Mouse (Mus musculus) left cerebral cortex, adult 2 months (tissue): ENCODE data around the gene Ptx4. TPM values are rescaled to one million over a fixed set of nuclear protein-coding genes. Genes with fewer than 3 reads are reported as not detected.

ENCODE experiments used
- DNase-seq, 2 experiments: peaks; one replicate each; pipeline ENCODE4 v3.0.0; 2021 to 2022; ENCODE audit warnings: low spot score in 2 of 2, mixed read lengths in 1 of 2; ENCODE audit errors: extremely low spot score in 1 of 2
- H3K27ac ChIP-seq: fragments of 200-600 bp; 2 replicates; pipeline ENCODE4 v1.8.1; 2022
- H3K4me3 ChIP-seq: fragments of 200-600 bp; 2 replicates; pipeline ENCODE4 v1.8.1; 2022
- CTCF ChIP-seq: fragments of 200-600 bp; IDR thresholded peaks from 2 replicates; pipeline ENCODE4 v1.8.1; 2022; ENCODE audit warnings: antibody characterized with exemption, mild to moderate bottlenecking, moderate library complexity
- intact Hi-C: fragments of 180-260 bp; cut with DNase I; formaldehyde crosslinking; loops from one replicate; pipeline ENCODE4 v1.15.1; 2025
- long read RNA-seq, 2 experiments: library from polyadenylated mRNA; stranded (forward); transcript quantifications; one replicate each; pipeline ENCODE4 v2.0.0; 2021; ENCODE audit warnings: borderline mapping rate in 2 of 2
- total RNA-seq, 2 experiments: library from RNA; stranded (reverse); gene quantifications; 2 replicates each; pipeline ENCODE4 v1.2.3; 2021

The Ptx4 gene
- total RNA-seq: under 1 TPM; 0.33 to 0.63 TPM
- long read RNA-seq, experiment 1: 0 reads
- long read RNA-seq, experiment 2: 0 reads

DNA sequence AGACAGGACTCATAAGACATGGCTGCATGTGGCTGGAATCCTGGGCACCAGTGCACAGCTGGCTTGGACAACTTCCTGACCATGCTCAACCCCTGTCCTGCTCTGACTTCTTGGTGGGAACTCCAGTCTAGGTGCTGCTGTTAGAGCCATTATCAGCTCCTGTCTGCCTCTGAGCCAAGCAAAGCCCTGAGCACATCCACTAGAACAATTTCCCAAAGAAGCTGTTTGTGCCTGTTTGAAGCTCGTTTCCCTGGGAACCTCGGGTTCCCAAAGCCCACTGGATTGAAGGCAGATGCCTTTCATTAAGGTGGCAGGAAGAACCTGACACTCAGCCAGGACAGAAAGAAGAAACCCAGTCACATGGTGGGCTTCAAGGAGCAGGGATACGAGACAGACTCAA lies at the start of gene Ptx4:
Gene Ptx4 (plus strand): TSS at position 355 of the 400 bp plus-strand sequence.
- Histone ChIP-seq H3K4me3 (no peak within 1 kb of the TSS), H3K27ac (no peak within 1 kb of the TSS)
- intact Hi-C loops: no loop called here
- TF ChIP-seq CTCF: no peak
- no peak for DNase-seq

DNA sequence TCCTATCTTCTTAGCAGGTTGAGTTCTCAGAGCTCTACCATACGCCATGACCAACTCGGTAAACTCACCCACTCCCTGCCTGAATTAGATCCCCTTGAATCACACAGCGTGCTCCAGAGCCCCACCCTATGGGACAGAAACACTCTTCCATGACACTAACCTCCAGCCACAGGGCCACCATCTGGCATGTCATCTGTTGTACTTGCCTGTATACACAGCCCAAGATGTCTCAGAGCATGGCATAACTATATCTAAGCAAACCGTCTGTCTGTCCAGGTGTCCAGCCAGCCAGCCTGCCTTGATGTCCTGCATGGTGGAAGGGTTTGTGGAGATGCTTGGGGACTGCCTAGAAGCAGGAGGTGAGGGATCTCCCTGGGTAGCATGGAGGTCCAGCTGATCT lies 43.7 kb upstream of the Ptx4 start:
- Histone ChIP-seq H3K27ac (peak overlapping the region; percentile 4; the same call in 1 of the 2 replicates), H3K4me3 (no peak overlapping the region)
- TF ChIP-seq CTCF: no peak
- DNase-seq: no peak
- intact Hi-C loops: no loop called here

DNA sequence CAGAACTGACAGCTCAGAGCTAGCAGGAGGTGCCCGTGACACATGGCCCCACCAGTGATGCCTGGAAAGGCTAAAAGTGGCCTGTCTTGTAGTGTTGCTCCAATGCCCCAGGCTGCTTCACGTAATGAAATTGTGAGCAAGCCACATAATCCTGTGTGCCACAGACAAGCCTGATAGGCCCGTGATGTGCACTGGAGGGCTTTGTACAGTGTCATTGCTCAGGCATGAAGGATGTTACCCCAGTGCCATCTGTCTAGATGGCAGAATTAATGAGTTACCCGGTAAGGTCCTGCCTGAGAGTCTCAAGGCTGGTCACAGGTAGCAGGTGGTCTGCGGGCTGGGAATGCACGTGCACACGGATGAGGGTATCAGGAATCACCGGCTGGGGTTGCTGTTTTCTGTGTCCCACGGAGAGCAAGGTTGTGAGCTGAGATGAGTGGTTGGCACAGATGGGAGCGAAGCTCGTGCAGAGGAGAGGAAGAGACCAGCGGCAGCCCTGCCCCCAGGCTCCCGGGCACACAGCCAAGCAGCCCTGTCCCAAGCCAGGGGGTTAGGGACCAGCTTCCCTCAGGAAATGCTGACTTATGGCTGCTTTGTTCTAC lies 42.7 kb upstream of the Ptx4 start:
- intact Hi-C loops: no loop called here

DNA sequence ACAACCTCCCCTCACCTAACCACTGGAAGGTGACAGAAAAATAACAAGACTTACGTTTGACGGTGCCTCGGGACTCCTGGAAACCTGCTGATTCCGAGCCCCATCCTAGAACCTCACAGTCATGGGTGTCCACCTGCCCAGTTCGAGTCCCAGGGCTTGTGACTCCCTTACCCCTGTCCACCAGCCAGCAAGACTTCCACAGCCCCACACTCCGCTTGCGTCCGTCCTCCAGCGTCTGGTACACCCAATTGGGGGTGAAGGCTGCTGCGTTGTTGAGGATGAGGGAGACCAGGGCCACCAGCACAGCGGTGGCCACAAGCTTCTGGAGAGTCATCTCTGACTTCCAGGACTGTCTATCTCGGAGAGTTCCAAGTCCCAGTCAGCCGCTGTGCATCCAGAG lies 40.4 kb upstream of the Ptx4 start:
- DNase-seq: no peak
- intact Hi-C loops: loop anchor here (5.0 kb wide), 2 partner anchors 43 to 63 kb away; partner anchors contain the start of genes Cramp1l and Ift140
- no peak for TF ChIP-seq CTCF
- Histone ChIP-seq H3K27ac (peak overlapping the region; percentile 82), H3K4me3 (peak overlapping the region; percentile 29)

More for the DNA sequence above, 42.7 kb upstream of the Ptx4 start:
- Histone ChIP-seq H3K27ac (peak overlapping the region; percentile 82), H3K4me3 (peak overlapping the region; percentile 29)
- peak; percentile 37 to 43 for DNase-seq
- no peak for TF ChIP-seq CTCF

DNA sequence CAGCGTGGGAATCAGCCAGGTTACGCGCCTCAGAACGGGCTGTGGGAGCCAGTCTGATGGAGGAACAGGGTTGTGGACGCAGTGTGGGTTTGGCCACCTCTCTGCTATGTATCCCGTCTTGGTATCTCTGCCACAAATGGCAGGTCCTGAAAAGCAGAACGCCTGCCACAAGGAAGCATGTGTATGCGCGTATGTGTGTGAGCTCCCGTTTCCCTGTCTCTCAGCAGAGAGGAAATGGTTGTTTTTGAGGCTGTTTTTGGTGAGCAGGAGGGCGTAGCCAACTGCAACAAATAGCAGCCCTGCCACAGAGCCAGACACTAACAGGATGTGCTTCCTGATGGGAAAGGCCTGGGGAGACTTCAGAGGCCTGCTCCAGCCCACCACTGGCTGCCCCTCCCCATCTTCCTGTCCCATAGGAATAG lies 39.6 kb upstream of the Ptx4 start:
- no peak for TF ChIP-seq CTCF
- Histone ChIP-seq H3K4me3 (peak overlapping the region; percentile 29), H3K27ac (peak overlapping the region; percentile 82)
- intact Hi-C loops: loop anchor here (5.0 kb wide), 2 partner anchors 44 to 64 kb away; partner anchors contain the start of genes Cramp1l and Ift140
- DNase-seq: no peak

DNA sequence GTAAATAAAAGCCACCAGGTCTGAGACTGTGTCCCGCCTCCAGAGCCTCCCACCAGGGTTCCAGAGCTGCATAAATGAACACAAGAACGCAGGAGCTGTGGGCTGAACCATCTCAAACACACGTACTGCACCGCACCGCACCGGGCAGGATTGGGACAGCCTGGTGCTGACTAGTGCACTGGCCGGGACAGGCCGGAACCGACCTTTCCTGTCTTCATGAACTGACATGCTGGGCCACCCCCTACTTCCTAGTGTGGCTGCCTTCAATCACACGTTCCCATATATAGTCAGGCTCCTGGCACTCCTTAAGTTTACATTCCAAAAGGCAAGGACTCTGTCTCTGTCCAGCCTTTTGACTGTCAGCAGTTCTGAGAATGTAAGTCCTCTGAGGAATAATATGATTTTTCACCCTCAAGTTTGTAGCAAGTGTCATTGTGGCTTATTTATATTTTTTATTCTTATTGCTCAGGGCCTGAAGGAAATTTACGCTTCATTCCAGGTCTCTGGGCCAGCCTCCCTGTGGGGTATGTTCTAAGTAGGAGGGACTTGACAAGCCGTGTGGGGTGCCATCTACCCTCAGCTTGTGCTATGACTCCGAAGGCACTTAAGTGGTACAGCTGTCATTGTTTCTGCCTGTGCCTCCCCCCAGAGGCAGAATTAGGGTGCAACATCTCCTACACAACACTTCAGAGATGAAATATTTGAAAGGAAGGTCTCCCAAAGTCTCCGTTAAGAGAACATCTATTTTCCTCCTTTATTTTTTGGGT lies 38.3 kb upstream of the Ptx4 start:
- DNase-seq: no peak
- intact Hi-C loops: loop anchor here (5.0 kb wide), 2 partner anchors 45 to 65 kb away; partner anchors contain the start of genes Cramp1l and Ift140
- no peak overlapping the region for H3K4me3 ChIP-seq
- peak; percentile 49 for TF ChIP-seq CTCF
- peak overlapping the region; percentile 82 for H3K27ac ChIP-seq

DNA sequence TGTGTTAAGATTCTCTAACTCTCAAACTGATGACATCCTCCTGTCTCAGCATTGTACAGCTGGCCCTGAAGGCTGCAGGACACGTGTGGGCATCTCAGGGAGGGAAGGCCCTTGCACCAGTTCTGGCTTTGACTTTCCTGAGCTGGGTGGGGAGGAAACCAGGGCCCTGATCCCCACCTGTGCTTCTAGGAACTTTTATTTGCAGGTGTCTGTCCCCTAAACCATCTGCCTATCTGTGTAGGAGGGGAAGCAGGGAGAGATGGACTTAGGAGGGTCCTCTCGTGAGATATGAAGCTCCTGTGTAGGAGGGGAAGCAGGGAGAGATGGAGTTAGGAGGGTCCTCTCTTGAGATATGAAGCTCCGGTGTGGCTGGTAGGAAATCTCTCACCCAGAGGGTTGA lies 37.7 kb upstream of the Ptx4 start:
- no peak overlapping the region for H3K27ac ChIP-seq
- TF ChIP-seq CTCF: no peak
- DNase-seq: no peak
- H3K4me3 ChIP-seq: no peak overlapping the region
- intact Hi-C loops: loop anchor here (5.0 kb wide), 2 partner anchors 46 to 66 kb away; partner anchors contain the start of genes Cramp1l and Ift140

DNA sequence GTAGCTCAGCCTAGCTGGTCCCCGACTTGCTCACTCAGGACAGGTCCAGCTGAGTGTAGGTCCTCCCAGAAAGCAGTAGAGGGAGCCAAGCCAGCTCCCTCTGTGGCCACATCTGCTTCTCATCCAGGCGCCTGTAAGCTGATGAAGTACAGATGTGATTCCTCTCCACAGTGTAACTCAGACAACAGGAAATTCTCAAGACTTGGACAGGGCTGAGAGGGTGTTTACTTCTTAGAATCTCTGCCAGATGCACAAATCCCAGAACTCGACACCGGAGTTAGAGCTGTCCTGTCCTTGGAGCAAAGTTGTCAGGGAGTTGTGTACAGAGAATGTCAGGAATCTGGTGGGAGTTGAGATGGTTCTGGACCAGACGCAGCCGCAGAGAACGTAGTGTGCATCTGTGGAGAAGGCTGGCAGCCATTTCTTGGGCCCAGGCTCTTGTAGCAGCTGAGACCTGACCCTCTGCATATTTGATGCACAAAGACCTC lies 37.1 kb upstream of the Ptx4 start, which contains the start of gene Tmem204:
Gene Tmem204 (minus strand): TSS at position 148 of the 488 bp plus-strand sequence.
- no peak for DNase-seq
- Histone ChIP-seq H3K27ac (peak within 1 kb of the TSS; percentile 82), H3K4me3 (no peak within 1 kb of the TSS)
- intact Hi-C loops: loop anchor here (5.0 kb wide), 2 partner anchors 46 to 66 kb away; partner anchors contain the start of genes Cramp1l and Ift140
- peak; percentile 43 for TF ChIP-seq CTCF

DNA sequence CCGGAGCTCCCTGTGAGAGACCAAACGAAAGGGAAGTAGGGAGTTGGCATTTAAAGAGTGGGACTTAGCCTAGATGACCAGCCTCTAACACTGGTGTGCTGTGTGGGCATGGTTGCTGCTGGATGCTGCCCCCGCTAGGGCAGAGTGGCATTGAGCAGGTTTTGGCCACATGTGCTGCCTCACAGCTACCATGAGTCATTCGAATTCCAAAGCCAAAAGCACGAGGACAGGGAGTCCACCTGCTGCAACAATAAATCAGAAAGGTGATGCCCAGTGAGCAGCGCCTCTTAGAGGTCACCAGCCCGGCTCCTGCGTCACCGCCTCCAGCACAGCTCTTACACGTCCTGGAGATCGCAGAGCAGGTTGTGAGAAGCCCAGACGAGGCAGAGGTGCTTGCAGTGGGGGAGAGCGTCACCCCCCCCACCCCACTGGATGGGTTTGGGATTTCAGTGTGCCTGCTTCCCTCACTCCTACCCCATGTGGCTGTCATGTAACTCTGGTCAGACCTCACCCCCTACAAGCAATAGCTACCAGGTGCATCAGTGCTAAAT lies 35.6 kb upstream of the Ptx4 start:
- no peak overlapping the region for H3K4me3 ChIP-seq
- no peak for DNase-seq
- TF ChIP-seq CTCF: no peak
- intact Hi-C loops: loop anchor here (5.0 kb wide), 2 partner anchors 48 to 68 kb away; partner anchors contain the start of genes Cramp1l and Ift140
- no peak overlapping the region for H3K27ac ChIP-seq

DNA sequence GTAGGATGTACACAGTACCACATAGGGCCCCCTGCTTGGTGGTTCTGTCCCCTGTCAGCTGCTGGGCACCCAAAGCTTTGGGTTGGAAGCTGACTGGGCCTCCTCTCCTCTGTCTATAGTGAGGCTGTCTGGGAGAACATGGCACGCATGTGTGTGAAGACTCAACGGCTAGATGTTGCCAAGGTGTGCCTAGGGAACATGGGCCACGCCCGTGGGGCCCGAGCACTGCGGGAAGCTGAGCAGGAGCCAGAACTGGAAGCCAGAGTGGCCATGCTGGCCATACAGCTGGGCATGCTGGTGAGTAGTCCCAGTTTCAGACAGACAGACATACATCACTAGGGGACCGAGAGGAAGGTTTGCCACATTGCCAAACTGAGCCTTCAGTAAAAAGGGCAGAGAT lies 33.8 kb upstream of the Ptx4 start:
- H3K4me3 ChIP-seq: no peak overlapping the region
- intact Hi-C loops: no loop called here

DNA sequence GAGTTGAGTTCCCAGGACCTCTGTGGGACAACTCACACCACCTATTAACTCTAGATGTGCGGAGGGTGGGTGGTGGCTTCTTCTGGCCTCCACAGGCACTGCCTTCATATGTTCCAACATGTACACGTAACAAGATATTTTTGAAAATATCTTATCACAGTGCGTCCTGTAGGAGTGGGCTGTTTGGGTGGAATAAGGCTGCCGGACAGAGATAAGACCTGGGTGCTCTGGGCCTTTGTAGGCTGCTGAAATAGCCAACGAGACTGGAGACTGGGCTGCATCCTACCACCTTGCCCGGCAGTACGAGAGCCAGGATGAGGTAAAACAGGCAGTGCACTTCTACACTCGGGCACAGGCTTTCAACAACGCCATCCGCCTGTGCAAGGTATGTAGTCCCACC lies 31.4 kb upstream of the Ptx4 start:
- DNase-seq: no peak
- no peak for TF ChIP-seq CTCF
- Histone ChIP-seq H3K4me3 (no peak overlapping the region), H3K27ac (no peak overlapping the region)
- intact Hi-C loops: no loop called here

More for the DNA sequence above, 33.8 kb upstream of the Ptx4 start:
- no peak for TF ChIP-seq CTCF
- DNase-seq: no peak
- no peak overlapping the region for H3K27ac ChIP-seq

DNA sequence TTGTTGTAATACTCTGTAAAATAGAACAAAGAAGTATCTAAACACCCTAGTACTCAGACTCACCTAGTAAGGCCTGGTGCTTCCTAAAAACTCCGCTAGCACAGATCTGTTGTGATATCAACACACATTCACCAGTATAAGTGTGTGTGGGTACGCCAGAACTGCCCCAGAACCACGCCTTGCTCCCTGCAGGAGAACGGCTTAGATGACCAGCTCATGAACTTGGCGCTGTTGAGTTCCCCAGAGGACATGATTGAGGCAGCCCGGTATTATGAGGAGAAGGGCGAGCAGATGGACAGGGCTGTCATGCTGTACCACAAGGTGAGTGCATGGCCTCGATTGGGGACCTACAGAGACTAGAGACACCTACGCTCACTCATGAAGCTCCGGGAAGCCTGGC lies 30.1 kb upstream of the Ptx4 start:
- Histone ChIP-seq H3K4me3 (no peak overlapping the region), H3K27ac (no peak overlapping the region)
- DNase-seq: no peak
- TF ChIP-seq CTCF: no peak
- intact Hi-C loops: no loop called here
